Mouse (Mus musculus) gastrocnemius, postnatal 14 days (tissue): Measurements from ENCODE around the gene Ctcfl. TPM values are rescaled to one million over a fixed set of nuclear protein-coding genes. Genes with fewer than 3 reads are reported as not detected.
A peak's percentile ranks its signal among the peaks of the same experiment; 100 is the strongest.

Source experiments
- DNase-seq: peaks from one replicate; pipeline ENCODE4 v3.0.0; 2021; ENCODE audit warnings: mixed read lengths
- intact Hi-C: fragments of 180-260 bp; cut with DNase I; formaldehyde crosslinking; loops from one replicate; pipeline ENCODE4 v1.15.1; 2025; ENCODE audit warnings: low total_unique reads
- total RNA-seq, 2 experiments: library from RNA; stranded (reverse); gene quantifications; 2 replicates each; pipeline ENCODE4 v1.2.3; 2021

Ctcfl gene
- total RNA-seq, 2 experiments from 2014 or later = not detected

DNA sequence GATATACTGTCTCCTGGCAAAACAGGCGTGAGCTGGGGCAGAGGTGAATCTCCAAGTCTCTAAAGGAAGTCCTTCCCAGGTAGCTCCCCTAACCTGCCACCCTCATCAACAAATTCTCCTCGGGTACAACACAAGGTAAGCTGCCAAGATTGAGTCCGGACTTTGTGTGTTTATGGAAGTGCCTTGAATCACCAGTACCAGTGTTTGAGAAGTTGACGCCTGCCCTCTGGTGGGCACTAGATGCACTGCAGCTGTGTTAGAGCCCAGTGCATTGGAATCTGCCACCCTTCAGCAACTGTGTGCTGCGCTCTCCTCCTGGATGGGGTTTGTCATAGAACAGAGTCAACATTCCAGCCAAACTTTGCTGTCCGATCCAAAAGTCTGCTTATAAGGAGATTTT lies 29.9 kb downstream of the Ctcfl start:
- peak; percentile 71 for DNase-seq
- intact Hi-C loops = no loop called here

DNA sequence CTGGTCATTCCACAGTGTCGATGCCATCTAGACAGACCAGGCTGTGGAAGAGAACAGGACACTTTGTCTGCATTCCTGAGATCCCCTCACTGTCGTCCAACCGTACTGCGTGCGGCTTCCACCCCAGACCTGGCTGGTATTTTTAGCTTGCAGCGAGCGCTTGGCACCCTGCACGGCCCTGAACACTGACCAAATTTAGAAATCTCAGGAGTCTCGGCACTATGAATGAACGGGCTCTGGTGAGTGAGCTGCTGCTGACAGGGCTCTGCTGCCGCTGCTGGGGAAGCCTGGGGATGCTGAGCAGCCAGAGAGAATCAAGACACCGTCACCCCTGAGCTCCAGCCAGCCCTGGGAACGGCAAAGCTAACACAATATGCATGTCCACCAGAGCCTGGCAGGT lies 31.9 kb downstream of the Ctcfl start:
- intact Hi-C loops = no loop called here

GRCm38 (mm10) chr2:173085763-173086162 lies 33.6 kb downstream of the Ctcfl start:
- no peak for DNase-seq
- intact Hi-C loops = no loop called here

More for the DNA sequence above, 31.9 kb downstream of the Ctcfl start:
- peak; percentile 69 for DNase-seq

GRCm38 (mm10) chr2:173084871-173085270 lies 34.5 kb downstream of the Ctcfl start:
- DNase-seq = no peak
- intact Hi-C loops = no loop called here

DNA sequence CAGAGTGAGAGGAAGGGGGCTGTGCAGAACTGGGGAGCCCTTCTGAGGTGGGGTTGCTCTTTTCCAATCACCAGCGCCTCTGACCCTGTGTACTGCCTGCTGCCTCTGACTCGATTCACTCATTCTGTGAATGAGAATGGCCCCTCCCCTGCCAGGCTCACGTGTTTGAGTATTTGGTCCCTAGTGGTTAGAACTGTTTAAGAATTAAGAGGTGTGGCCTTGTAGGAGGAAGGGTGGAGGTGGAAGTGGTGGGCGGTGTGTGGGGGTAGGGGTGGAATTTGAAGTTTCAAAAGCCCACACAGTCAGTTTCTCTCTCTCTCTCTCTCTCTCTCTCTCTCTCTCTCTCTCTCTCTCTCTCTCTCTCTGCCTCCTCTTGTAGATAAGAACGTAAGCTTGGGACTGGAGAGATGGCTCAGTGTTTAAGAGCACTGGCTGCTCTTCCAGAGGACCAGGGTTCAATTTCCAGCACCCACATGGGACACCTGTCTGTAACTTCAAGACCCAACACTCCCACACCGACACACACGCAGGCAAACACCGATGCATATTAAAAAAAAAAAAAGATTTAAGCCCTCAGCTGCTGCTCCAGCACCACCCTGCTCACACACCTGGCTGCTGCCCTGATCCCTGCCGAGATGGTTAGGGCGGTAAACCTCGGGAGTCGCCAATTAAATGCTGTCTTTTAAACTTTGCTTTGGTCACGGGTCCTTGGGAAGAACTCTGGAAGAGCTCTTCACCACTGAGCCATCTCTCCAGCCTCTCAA lies 35.4 kb downstream of the Ctcfl start:
- intact Hi-C loops = no loop called here
- no peak for DNase-seq

DNA sequence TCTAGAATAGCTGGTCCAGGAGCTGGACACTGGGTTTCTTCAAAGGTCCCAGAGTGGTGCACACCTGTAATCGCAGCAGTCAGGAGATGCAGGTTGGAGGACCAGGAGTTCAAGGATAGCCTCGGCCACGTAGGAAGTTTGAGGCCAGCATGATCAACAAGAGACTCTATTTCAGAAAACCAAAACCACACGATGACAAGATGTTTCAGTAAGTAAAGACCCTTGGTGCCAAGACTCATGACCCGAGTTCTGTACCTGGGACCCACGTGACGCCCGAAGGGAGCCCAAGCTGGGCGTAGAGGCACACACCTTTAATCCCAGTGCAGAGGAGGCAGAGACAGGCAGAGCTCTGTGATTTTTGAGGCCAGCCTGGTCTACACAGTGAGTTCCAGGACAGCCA lies 36.2 kb downstream of the Ctcfl start:
- intact Hi-C loops = no loop called here
- no peak for DNase-seq

DNA sequence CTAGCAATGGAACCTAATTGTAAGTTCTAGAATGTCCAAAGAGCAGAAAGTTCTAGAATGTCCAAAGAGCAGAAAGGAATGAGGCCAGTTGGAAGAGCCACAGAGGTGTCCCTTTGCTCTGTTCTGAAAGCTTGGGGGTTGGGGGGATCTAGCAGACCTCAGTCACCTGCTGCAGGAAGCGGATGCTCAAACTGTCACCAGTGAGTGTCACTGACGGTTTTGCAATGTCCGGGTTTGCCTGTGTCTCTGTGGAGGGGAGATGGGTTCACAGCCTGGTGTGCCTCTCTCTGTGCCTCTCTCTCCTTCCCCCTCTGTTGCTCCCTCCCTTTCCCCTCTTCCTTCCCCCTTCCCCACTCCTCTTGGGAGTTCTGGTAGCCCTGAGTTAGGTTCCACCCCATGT lies 36.6 kb downstream of the Ctcfl start:
- no peak for DNase-seq

GRCm38 (mm10) chr2:173080785-173081241 lies 38.5 kb downstream of the Ctcfl start:
- peak; percentile 81 for DNase-seq
- intact Hi-C loops = no loop called here

More for the DNA sequence above, 36.6 kb downstream of the Ctcfl start:
- intact Hi-C loops = no loop called here

DNA sequence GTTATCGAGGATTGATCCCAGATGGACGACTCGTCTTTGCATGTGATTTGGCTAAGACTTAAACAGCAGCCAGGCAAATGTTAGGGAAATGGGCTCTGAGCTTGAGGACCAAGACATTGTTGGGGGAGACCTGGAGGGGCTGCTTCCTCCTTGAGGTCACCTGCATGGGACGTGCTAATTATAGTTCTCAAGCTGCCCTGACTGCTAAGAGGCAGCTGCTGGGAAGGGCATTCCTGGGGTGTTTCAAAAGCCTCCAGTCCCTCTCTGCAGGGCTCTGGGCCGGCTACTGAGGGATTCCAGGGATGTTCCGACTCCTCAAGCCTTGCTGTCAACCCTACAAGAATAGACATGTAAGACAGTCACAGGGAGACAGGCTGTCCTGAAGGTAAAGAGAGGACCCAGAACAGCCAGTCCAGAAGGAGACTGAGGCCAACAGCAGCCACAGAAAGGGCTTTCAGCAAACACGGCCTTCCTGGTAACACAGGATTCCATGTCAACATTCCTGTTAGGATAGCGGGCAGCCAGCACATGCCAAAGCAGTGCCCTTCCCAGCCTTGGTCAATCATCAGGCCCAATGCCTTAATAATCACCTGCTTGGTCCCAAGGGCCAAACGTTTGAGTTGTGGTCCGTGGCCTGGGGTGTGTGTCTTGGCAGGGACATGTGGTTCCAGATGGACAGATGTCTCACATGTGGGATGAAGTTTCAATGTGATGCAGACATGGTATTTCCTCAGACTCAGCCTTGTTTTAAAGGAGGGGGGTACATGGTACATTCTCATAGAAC lies 39.4 kb downstream of the Ctcfl start:
- DNase-seq = no peak
- intact Hi-C loops = no loop called here

DNA sequence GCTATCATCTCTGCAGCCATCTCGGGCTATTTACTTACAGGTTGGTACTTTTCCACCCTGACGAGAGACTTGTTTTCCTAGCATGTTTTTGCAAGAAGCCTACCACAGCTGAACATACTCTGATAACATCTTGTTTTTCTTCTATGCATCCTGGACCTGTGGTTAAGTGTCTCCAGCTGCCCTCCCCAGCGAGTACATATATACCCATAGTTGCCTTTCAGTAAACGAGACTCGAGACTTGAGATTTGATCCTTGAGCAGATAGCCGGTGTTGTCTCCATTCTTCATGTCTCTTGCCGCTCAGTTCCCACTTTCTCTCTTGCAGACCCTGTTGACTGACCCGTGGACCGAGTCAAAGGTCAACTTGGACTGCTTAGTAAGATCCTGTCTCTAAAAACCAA lies 42.4 kb downstream of the Ctcfl start:
- intact Hi-C loops = no loop called here
- DNase-seq = no peak

DNA sequence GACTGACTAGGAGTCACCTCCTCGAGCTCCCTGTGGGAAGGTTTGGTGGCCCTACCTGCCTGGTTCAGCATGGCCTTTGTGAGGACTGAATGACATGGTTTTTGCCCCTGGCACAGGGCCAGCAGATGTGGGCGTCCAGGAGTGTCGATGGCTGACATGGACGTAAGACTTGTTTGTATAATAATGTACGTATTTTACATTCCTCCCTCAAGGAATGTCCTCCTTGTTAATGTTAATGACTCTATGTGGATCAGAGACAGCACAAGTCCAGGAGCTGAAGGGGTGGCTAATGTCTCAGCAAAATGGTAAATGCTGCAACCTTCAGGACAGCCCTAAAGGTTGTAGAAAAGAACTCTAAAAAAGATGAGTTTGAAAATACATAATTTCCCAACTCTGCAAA lies 45.7 kb downstream of the Ctcfl start:
- no peak for DNase-seq
- intact Hi-C loops = no loop called here

DNA sequence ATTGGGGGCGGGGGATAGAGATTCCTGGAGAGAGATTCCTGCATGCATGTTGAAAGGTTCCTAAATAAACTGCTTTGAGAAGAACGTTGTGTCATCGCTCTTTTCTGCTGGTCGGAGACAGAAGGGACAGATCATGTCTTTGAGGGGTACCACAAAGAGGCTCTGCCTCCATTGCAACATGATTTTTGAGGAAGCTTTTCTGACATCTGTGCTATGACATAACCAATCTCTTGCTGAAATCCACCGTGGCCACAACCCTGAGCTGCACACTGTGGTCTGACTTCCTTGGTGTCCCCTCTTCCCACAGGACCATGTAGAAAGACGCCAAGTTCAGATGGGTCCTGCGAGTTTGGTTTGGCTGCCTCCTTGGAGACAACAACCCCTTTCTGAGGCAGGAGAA lies 46.4 kb downstream of the Ctcfl start:
- no peak for DNase-seq
- intact Hi-C loops = no loop called here

GRCm38 (mm10) chr2:173064864-173065263 lies 54.5 kb downstream of the Ctcfl start:
- intact Hi-C loops = no loop called here
- peak; percentile 1 for DNase-seq

GRCm38 (mm10) chr2:173063219-173063618 lies 56.1 kb downstream of the Ctcfl start:
- intact Hi-C loops = no loop called here

DNA sequence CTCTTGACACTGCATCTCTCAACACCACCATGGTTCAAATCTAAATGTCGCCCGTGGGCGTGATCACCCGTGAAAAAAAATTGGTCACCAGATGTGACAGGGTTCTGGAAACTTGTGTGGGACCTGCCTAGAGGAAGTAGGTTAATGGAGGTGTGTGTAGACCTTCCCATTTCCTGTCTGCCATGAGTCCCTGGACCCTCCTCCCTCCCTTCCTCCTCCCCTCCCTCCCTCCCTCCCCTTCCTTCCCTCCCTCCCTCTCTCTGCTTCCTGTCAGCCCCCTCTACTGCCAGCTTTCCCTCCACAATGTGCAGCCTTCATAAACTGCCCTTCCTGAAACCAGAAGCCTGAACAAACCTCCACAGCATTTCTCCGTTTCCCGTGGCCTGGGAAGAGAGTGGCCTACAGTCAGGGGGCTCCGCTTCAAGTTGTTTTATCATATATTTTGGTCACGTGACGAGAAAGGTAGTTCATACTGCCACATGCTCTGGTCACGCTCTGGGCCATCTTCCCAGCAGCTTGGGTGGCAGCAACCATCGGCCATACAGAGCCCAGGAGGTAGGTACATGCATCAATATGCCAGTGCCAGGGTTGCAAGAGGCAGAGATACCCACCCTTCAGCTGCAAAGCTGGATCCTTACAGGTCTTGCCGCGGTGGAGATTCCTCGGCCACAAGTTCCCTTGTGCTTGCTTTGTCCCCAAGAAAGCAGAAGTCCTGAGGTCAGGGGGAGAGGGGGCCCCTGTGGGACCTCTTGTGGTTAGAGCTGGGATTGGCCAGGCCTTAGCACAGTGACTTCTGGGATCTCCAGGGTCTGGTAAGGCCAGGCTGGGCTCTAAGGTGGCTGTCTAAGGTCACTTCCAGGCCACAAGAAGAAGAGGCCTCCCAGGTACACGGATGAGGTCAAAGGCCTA lies 57.6 kb downstream of the Ctcfl start:
- intact Hi-C loops = no loop called here
- DNase-seq = no peak

More at GRCm38 (mm10) chr2:173063219-173063618, 56.1 kb downstream of the Ctcfl start:
- no peak for DNase-seq

DNA sequence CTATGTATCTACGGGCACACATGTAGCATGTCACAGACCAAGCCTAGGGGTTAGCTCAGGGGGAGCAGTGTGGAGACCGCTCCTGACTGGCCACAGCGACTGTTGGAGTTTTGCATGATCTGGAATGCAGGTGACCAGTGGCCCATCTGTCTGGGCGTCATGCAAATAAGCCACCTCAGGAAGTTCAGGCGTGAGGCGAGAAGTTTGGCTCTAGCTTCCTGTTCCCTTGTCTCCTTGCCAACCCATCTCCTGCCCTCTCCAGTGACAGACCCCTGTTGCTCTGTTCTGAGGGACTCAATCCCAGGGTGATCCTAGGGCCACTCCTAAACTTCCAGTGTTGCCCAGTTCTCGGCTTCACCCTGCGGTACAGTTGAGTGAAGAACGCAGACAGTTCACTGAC lies 58.9 kb downstream of the Ctcfl start:
- DNase-seq = no peak
- intact Hi-C loops = no loop called here

GRCm38 (mm10) chr2:173058263-173058662 lies 61.1 kb downstream of the Ctcfl start:
- intact Hi-C loops = no loop called here
- DNase-seq = no peak

- intact Hi-C loops = no loop called here
- DNase-seq = peak; percentile 70
These were observed 61.7 kb downstream of the Ctcfl start for GRCm38 (mm10) chr2:173057623-173058022.

GRCm38 (mm10) chr2:173056882-173057315 lies 62.4 kb downstream of the Ctcfl start:
- no peak for DNase-seq
- intact Hi-C loops = no loop called here
